Mouse (Mus musculus) cortical plate, adult 2 months (tissue): ENCODE data around the gene Adgre5.

Experiments
- CTCF ChIP-seq: fragments of 200-500 bp; IDR thresholded peaks from 2 replicates; pipeline ENCODE4 v1.5.1; 2011; ENCODE audit warnings: mild to moderate bottlenecking, control low read depth, low read length; ENCODE audit not compliant: insufficient read depth; ENCODE audit errors: extremely low read depth
- POLR2A ChIP-seq: fragments of 200-500 bp; IDR thresholded peaks from 2 replicates; pipeline ENCODE4 v1.6.1; 2011; ENCODE audit warnings: mild to moderate bottlenecking, low read length, control low read depth; ENCODE audit not compliant: insufficient read depth; ENCODE audit errors: extremely low read depth

- TF ChIP-seq CTCF (no peak), POLR2A (no peak)
Measured at GRCm38 (mm10) chr8:83723447-83724083, 17.6 kb downstream of the Adgre5 start.
